8 mouse cellular contexts compared by ENCODE assay signal in the genomic region with DNA sequence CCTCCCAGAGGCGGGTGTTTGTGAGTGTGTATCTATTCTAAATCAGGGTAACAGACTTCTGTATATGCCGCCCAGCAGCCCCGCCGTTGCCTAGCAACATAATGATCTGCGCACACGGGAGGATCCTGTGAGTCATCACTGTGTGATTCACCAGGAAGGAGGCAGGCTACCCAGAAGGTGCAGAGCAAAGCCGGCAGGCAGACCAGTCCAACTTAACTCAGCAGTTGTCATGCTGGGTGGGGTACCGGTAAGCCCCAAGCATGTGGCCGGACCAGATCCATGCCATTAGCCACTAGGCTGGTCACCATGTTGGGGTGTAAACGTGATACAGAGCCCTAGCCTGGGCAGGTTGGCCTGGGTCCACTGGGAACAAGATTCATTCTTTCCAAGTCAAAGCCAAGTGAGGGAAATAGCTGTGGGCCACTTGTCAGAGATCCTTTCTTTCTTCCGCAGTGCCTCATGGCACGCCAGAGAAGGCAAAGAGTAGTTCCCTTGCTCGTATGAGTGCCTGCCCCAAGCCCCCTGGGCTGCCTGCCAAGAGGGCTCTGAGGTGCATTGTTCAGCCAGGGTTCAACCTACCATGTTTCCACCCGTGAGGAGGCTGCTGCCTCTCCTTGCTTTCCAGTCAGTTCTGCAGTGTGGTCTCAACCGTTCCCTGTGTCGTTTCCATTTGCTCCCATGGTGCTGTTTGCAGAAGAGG. TPM values are rescaled to one million over a fixed set of nuclear protein-coding genes. Genes with fewer than 3 reads are reported as not detected.
DNase-seq lines count a peak whose midpoint lies in the region.

No protein-coding gene starts in this region.

- DNase-seq in 3T3-L1 (ENCODE audit: low read depth, low spot score), result peak; percentile 89
- peak; percentile 92 for DNase-seq in NIH3T3 (ENCODE audit: low read depth)
- peak; percentile 66 to 72 for DNase-seq in cerebellum, postnatal 36 days
- DNase-seq in gastrocnemius, postnatal 25 days, result peak; percentile 16
- DNase-seq in large intestine, adult 2 months (ENCODE audit: low read depth, low spot score), result peak; percentile 51
- peak; percentile 36 for DNase-seq in lung, postnatal 36 days
- DNase-seq in right cerebral cortex, postnatal 25 days, result peak; percentile 86
- DNase-seq in spleen, postnatal 4 days (ENCODE audit: low spot score in 2 of 2), result no peak

- 22% methylated on average over 16 of the region's 16 CpGs for WGBS in large intestine, adult 2 months

RNA-seq across cellular contexts. Expression of a gene that starts 53.0 kb away (rescaled TPM):
- total RNA-seq in gastrocnemius, postnatal 25 days (2021), result 10 to 100 TPM; 18.7 to 22.1 TPM
- 126 and 155 TPM in 2 replicates for polyA plus RNA-seq in large intestine, adult 2 months (2012; rRNA removed)

Comparison
In these comparisons a context has a peak if more than half of its experiments do, and no peak if none do; other contexts are left out.
1. DNase-seq: peak in 3T3-L1 (single experiment), NIH3T3 (single experiment), cerebellum, postnatal 36 days (2 of 2), gastrocnemius, postnatal 25 days (single experiment), large intestine, adult 2 months (single experiment), lung, postnatal 36 days (single experiment) and right cerebral cortex, postnatal 25 days (single experiment); none in spleen, postnatal 4 days (0 of 2).